Mouse (Mus musculus) neural tube, embryonic 10.5 days (tissue): ENCODE measurements around the gene Pmpcb.

Experiments
- DNase-seq: peaks from one replicate; pipeline ENCODE4 v3.0.0-alpha.2; 2017; ENCODE audit warnings: low spot score; ENCODE audit errors: extremely low spot score

Gene Pmpcb

GRCm38 (mm10) chr5:21732177-21732911 is 4.6 kb upstream of the Pmpcb start:
- DNase-seq = peak; percentile 23

GRCm38 (mm10) chr5:21732930-21733329 is 4.0 kb upstream of the Pmpcb start:
- DNase-seq = peak; percentile 66

- DNase-seq = no peak
Measured at GRCm38 (mm10) chr5:21735100-21735499, 1.8 kb upstream of the Pmpcb start.

GRCm38 (mm10) chr5:21735584-21735983 is 1.4 kb upstream of the Pmpcb start:
- peak; percentile 48 for DNase-seq

- DNase-seq = no peak
Measured at GRCm38 (mm10) chr5:21736046-21736445, 895 bp upstream of the Pmpcb start.

GRCm38 (mm10) chr5:21737620-21738019 is 679 bp downstream of the Pmpcb start:
- DNase-seq = no peak

- DNase-seq = no peak
Measured at GRCm38 (mm10) chr5:21739120-21739519, 2.2 kb downstream of the Pmpcb start.

GRCm38 (mm10) chr5:21739881-21740280 is 2.9 kb downstream of the Pmpcb start:
- no peak for DNase-seq

GRCm38 (mm10) chr5:21743606-21744005 is 6.7 kb downstream of the Pmpcb start:
- DNase-seq = no peak

- no peak for DNase-seq
Measured at GRCm38 (mm10) chr5:21744651-21745050, 7.7 kb downstream of the Pmpcb start.

GRCm38 (mm10) chr5:21745966-21746365 is 9.0 kb downstream of the Pmpcb start:
- no peak for DNase-seq

GRCm38 (mm10) chr5:21768506-21768905 is 31.6 kb downstream of the Pmpcb start:
- no peak for DNase-seq

GRCm38 (mm10) chr5:21769841-21770240 is 32.9 kb downstream of the Pmpcb start:
- DNase-seq = no peak

GRCm38 (mm10) chr5:21776491-21776890 is 39.5 kb downstream of the Pmpcb start:
- no peak for DNase-seq

GRCm38 (mm10) chr5:21784161-21785052 is 47.5 kb downstream of the Pmpcb start:
- no peak for DNase-seq

GRCm38 (mm10) chr5:21785053-21785452 is 48.1 kb downstream of the Pmpcb start, which contains the start of the genes Dnajc2 and Psmc2:
Gene Dnajc2 (minus strand): TSS chr5:21785251.
Gene Psmc2 (plus strand): TSS chr5:21785283.
- DNase-seq = peak; percentile 91

GRCm38 (mm10) chr5:21785776-21786175 is 48.8 kb downstream of the Pmpcb start:
- no peak for DNase-seq

GRCm38 (mm10) chr5:21786258-21787185 is 49.6 kb downstream of the Pmpcb start:
- DNase-seq = peak; percentile 99

- DNase-seq = no peak
Measured at GRCm38 (mm10) chr5:21787186-21788105, 50.5 kb downstream of the Pmpcb start.

- no peak for DNase-seq
Measured at GRCm38 (mm10) chr5:21789061-21789460, 52.1 kb downstream of the Pmpcb start.
